Mouse (Mus musculus) induced T-regulatory cell, adult 2 months (primary cell): ENCODE results near the gene Insr.

Experiments used
- DNase-seq: peaks from one replicate; pipeline ENCODE4 v3.0.0-alpha.2; 2012; ENCODE audit warnings: low read depth

The Insr gene

DNA sequence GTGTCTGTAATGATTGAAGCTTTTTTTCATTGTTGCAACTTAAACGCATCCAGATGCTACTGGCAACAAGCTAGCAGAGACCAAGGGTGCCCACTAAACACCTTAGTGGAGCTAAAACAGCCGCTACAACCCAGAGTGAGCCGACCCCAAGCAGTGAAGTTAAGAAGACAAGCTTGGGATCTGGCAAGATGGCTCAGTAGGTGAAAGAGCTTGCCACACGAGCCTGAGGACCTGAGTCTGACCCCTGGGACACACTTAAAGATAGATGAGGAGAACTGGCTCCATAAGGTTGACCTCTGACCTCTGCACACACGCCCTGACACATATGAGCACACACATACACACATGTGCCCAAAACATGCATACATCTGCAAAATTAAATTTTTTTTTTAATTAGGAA lies 4.2 kb downstream of the Insr start:
- no peak for DNase-seq

DNA sequence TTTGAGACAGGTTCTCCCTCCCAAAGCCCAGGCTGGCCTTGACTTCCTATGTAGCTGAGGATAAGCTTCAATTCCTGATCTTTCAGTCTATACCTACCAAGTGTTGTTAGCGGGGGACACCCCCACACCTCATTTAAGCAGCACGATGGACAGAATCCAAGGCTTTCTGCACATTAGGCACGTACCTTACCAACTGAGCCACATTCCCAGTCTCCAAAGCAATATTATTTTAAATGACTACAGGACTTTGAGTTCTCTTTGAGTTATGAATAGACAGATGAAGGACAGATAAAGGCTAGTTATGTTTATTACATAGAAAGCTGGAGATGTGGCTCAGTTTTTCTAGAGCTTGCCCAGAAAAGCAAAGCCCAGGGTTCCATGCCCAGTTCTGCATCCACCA lies 5.6 kb downstream of the Insr start:
- no peak for DNase-seq

DNA sequence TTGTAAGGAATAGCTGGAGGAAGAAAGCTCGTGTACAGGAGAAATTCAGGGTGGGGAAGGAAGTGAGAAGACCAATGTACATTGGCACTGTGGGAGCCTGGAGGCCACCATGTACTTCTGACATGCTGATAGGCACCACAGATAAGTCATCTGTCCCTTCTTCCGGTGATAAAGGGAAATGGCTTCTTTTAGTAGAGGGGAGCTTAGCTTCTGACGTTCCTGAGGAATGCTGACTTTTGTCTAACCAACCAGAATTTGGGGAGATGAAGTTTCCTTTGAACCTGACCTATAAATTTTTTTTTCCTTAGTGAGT lies 12.0 kb downstream of the Insr start:
- no peak for DNase-seq

DNA sequence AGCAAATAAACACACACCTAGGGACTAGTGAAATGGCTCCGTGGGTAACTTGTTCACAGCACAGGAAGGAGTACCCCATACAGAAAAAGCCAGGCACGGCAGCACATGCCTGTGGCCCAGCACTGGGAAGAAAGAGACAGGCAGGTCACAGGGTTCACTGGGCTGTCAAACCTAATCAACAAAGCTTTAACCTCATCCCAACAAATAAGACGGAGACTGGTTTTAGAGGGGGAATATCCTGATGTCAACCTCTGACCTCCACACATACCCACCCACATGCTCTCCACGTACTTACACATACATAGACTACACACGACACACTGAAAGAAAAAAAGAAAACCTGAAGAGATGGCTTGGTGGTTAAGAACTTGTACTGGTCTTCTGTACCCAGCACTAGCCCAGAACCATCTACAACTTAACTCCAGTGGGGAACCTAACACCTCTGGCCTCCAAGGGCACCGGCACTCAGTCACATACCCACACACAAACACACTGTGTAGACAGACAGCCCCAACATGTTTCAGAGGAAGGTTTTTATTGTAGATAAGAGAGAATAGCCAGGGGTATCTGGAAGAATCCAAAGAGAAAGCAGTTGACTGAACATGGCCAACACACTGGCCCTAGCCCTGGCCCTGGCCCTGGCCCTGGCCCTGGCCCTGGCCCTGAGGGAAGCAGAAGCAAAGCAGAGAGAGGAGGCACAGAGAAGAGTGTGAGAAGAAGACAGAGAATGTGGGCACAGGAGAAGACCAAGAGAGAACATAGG lies 12.6 kb downstream of the Insr start:
- no peak for DNase-seq

DNA sequence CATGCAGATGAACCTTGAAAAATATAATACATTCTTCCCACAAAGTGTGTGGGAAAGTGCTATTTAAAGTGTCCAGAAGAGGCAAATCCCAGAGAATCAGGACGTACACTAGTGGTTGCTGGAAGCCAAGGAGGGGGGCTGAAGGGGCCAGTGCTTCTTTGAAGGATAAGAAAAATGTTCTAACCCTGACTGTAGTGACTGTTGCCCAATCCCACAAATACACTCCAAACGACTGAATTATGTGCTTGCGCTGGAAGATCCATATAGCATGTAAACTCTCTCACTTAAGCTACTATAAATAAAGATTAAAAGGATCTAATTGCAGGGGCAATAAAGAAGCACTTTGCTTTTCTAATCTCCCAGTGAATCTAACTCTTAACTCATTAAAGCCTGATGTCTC lies 14.2 kb downstream of the Insr start:
- no peak for DNase-seq

DNA sequence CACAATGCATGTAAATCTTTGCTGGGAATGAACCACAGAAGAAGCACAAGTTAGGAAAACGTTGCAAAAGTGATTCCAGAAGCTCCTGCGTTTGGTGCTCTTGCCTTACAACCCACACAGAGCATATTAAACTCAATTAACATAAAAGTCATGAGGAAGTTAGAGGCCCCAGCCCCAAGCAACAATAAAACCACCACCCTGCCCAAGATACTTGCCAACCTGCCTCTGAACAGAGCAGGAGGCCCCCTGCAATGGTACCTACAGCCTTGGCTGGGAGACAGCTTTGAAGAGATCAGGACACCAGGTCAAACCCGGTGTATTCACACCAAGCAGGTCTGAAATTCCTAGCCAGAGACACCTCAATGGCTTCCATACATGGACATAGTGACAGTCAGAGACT lies 16.6 kb downstream of the Insr start:
- DNase-seq: no peak

DNA sequence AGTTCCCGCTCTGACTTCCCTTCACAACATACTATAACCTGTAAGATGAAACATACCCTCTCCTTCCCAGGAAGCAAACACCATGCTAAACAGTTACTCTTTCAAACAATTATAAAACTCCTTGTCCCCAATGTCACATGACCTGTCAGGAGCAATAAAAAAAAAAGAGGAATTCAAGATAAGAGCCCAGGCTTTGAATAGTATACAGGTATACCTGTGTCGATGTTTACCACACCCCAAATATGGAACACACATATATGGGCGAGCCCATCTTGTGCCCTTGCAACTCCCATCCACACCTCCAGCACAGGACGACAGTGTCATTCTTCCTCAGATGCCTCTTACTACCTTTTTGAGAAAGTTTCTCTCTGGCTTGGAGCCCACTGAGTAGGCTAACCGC lies 18.3 kb downstream of the Insr start:
- DNase-seq: no peak

DNA sequence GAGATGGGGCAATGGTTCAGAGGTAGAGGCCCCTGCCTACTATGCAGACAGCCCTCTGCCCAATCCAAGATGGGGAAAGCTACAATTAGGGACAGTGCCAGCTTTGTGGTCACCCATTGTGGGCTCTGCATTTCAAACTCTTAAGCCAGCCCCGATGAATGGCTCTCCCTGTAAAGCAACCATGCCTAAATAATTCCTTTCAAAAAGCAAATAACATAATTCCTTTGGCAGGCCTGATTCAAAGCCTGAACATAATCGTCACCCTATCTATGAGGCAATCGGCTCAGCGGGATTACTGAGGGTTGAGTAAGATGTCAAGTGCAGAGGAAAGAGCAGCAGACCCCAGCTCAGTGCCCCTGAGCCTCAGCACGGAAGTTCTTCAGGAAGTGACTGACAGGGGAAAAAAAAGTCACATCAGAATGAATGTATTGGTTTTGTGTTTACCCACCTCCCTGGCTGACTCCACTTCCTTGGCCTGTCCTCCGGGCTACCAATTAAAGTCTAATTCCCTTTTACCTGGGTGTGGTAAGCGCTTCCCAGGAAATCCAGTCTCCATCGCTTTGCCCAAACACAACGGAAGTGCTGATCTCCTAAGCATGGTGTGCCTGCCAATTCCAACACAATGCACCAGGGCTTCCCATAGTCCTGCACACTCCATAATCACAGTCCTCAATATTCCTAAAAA lies 19.1 kb downstream of the Insr start:
- no peak for DNase-seq

DNA sequence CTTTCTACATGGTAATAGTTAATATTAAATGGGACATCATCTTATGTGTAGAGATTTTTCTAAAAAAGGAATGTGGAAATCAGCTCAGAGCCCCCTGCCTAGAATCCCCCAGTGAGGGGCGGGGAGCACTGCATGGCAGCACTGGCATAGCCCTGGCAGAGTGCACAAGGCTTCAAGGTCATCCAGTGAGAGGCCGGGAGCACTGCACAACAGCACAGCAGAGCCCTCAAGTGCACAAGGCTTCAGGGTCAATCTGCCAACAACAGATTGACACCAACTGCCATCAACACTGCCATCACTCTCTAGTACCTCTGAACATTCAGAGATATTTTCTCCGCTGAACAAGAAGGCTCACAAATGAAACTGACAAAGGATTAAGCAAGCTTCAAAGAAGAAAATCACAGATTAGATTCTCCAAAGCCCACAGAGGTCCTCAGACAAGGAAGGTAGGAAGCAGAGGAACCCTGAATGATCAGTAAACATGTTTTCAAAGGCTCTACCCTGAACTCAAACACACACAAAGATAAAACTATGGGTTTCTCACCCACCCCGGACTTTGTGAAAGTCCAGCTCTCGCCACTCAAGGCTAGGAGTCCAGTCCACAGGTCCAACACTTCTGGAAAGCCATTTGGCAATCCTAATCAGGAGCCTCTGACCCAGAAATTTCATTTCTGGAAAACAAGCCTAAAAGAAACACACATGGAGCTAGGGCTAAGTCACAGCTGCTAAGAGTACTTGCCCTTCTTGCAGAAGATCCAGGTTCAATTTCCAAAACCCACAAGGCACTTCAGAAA lies 23.1 kb downstream of the Insr start:
- no peak for DNase-seq

DNA sequence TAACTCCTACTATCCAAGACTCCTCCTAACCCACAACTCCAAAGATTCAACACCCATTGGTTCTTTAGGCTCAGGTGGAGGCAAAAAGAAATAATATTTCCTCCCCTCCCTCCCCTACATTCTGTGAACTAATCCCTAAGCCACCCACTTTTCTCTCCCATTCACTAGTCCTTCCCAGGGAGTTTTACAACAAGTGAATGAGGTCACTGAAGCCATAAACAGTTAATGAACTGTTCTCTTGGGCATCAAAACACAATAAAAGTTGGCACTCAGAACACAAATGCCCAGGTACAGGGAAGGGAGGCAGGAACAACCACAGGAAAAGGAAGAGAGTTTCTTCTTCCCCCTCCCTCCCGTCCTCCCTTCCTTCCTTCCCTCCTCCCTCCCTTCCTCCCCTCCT lies 24.1 kb downstream of the Insr start:
- no peak for DNase-seq

DNA sequence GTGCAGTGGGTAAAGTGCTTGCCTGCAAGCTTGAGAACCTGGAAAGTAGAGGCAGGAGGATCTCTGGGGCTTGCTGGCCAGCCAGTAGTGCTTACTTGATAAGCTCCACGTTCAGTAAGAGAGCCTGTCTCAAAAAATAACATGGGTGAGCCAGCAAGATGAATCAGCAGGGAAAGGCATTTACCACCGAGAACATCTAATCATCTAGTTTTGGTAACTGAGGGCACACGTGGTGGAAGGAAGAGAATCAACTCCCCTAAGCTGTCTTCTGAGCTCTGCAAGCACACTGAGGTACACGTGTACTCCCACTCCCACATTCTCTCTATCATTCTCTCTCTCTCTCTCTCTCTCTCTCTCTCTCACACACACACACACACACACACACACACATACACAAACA lies 26.2 kb downstream of the Insr start:
- DNase-seq: no peak

DNA sequence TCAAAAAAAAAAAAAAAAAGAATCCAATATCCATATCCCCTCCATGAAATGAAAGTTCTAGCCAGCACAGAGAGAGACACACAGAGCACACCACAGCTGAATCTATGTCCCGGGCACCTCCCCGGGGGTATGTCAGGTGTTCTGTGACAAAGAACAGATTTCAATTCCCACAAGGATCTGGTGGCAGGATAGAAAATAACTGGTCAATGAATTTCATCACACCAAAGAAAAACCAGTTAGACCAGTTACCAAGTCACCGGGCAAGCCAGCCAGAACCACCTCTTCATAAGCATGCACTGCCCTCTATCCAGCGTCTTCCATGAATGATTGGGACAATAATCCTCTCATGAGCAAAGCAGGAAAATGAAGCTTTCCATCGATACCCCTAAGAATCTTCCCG lies 26.8 kb downstream of the Insr start:
- no peak for DNase-seq

DNA sequence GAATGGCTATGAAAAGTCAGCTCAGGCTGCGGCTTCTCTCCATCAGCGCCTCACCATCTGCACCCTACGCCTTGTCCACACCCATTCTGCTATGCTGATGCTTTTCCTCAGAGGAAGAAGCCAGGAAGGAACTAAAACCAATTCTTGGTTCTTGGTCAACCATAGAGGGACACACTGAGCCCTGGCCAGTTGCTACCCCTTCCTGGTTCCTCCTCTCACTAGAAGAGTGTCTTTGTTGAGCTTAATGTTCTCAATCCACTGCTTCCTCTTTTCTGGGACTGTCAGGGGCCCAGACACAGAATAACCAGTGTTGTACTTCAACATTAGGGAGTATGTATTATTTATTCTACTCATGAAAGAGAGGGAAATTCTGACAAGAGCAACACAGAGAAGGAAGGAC lies 28.3 kb downstream of the Insr start:
- no peak for DNase-seq

DNA sequence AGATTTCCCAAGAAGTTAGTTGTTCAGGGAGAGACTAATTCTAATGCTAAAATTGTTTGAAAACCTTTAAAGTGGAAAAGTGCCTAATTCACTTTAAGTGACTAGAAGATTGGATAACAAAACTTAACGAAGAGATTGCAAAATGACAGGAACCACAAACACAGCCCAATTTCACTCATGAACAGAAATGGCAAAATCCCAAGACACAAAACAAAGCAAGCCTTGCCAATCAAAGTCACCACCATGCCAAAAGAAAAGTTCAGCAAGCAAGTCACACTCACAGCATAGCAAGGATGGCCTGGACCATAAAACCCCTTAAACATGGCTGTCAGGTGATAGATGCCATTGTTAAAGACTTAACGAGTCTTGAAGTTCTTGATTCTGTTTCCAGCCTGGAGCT lies 29.5 kb downstream of the Insr start:
- no peak for DNase-seq

DNA sequence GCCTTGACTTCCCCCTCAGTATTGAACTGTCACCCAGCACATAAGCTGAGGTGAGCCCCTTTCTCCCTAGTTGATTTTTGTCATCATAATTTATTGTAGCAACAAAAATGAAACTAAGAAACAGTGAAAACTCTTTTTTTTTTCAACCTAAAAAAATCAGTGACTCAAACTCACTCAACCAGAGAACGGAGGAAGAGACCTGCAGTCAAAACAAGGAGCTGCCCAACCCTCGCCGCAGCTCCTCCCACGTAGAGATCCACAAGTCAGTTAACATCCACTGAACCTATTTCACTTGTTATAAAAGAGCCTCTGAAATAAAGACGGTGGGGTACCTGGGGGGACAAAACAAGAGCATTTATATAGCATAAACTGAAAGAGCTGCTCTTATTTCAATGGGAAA lies 30.7 kb downstream of the Insr start:
- DNase-seq: peak; percentile 47

DNA sequence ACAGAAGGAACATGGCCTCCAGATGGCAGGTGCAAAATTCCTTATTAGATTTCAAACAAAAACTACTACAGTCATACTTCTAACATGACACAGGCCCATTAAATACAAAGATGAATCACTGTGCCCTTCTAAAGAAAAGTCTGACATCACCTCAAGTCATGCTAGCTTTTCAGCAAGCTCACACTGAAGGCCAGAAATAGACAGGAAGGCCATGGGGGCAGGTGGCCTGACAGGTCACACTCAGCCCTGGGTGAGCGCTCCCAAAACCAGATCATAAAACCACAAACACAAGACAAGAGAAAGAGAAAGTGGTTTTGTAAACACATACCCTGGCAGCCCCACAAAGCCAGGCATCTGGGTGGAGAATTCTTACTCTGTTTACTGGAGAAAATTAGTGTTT lies 32.3 kb downstream of the Insr start:
- DNase-seq: peak; percentile 10

DNA sequence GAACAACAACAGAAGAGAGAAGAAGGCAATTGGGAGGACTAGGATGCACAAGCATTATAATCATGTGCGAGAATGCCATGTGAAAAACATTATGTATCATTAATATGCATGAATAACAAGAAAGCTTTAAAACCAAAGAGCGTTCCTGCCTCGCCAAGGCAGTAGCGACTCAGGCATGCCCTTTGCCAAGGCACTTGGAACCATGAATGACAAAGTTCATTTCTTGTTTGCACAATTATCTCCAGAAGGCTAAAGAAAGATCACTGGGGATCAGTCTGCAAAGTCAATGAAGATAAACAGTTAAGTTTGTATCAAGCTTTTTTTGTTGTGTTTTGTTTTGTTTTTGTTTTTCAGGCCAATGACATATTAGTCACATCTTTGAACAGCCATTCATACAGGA lies 36.2 kb downstream of the Insr start:
- DNase-seq: no peak

DNA sequence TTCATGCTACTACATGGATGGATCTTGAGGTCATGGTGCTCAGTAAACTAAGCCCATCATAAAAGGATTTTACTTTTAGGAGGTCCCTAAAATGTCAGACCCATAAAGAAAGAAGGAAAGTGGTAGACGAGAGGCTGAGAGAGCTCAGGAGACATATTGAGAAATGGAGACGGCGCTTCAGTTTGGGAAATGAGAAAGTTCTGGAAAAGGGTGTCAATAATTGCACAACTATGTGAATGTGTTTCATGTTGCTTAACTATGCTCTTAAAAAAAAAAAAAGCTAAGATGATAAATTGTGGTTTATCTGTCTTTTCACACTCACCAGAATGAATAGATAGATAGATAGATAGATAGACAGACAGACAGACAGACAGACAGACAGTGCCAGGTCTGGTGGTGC lies 38.7 kb downstream of the Insr start:
- DNase-seq: no peak

DNA sequence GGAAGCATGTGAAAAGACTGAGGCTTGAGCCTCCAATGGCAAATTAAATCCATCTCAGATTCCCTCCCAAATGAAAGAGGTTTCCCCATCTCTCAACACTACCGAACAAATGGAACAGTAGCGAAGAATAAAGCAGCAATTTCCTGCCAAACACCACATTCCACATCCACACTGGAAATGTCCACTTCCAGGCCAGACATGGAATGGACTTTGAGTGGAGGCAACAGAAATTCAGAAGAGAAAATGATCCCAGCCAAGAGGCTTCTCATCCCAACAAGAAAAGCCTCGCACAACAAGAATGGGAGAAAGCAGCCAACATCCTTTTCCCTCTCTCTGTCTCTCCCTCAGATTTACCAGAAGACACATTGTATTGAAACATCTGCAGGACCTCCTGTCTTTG lies 39.8 kb downstream of the Insr start:
- DNase-seq: no peak

DNA sequence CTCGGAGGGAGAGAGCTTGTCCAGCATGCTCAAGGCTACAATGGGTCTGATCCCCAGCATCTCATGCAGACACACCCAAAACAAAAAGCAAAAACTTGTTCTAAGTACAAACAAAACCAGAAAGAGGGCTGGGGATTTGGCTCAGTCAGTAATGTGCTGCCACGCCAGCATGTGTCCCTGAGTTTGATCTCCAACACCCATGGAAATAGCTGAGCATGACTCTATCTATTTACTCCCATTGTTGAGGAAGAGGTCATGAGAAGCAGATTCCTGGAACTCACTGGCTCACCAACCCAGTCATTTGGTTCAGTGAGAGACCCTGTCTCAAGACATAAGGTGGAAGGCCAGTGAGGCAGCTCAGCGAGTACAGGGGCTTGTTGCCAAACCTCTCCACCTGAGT lies 40.6 kb downstream of the Insr start:
- no peak for DNase-seq

DNA sequence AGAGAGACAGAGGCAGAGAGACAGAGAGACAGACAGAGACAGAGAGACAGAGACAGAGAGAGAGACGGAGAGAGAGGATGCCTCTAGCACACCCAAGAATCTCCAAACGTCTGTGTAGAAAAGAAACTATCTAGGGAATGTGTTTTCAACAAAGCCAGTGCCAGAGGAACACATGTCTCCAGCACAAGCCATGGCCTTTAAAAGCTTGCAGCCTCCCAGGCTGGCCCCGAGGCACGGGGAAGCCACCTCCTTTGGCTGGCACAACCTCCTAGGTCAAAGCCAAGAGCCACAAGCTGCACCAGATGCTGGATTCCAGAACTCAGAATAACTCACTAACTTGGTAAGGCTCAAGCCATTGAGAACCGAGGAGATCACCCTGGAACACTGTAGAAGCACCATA lies 42.1 kb downstream of the Insr start:
- no peak for DNase-seq

DNA sequence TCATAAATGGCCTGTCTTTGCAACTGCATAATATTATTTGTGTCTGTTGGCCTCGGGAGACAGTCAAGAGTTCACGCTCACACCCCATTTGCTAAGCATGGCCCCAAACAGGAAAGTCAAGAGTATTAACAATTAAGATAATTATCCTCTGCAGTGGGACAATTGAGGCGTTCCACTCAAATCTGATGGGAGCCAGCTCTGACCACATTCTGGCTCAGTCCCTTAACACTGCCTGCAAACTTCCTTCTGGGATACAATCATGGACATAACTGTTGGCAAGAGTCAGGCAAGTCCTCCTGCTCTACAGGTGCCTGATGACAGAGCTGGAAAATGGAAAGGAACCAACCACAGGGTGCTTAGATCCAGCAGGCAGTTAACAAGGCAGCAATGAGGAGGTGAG lies 43.1 kb downstream of the Insr start:
- DNase-seq: no peak

DNA sequence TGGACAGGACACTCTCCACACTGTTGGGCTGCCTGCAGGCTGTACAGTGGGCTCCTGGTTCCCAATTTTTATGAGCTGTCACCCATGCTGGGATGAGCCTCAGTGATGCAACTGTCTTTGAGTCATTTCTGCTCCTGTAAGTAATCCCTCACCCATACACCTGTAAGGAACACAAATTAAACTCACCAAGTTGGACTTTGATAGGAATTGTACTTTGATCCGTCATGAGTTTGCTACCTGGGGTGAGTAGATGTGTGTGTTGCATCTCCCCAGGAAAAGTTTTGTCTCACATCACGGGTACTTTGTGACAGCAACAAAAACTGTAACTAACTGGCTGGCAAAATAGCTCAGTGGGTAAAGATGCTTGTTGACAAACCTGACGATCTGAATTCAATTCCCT lies 44.8 kb downstream of the Insr start:
- DNase-seq: no peak

DNA sequence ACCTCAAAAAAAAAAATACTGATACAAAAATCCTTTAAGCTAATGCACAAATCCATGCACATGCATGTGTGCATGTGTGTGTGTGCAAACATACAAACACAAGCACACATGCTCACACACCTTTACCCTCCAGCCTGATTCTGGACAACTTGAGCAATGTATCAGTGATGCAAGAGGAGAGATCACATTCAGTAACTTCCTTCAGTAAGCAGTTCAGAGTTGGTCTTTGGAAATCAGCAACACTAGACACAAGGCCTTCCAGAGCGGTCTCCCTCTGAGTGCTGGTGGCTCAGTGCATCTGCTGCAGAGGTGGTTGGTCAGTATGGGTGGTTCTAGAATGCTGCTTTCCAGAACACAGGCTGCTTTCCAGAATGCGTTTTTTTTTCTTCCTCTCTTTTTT lies 46.8 kb downstream of the Insr start:
- no peak for DNase-seq
